Mouse (Mus musculus) MEL (cell line): ENCODE measurements around the gene Nras. TPM values are rescaled to one million over a fixed set of nuclear protein-coding genes. Genes with fewer than 3 reads are reported as not detected.
A peak's percentile ranks its signal among the peaks of the same experiment; 100 is the strongest.

Source experiments
- DNase-seq: peaks from one replicate; pipeline ENCODE4 v3.0.0; 2011; ENCODE audit warnings: low read depth, low spot score
- H3K27ac ChIP-seq: 2 replicates; pipeline ENCODE4 v1.5.1; 2012; ENCODE audit warnings: low read depth, mild to moderate bottlenecking, control low read depth, low read length, moderate library complexity; ENCODE audit not compliant: control insufficient read depth
- H3K27me3 ChIP-seq, 2 experiments: fragments of 150-350 bp in 1 of 2; sonication (generic) in 1 of 2; 2 replicates each; pipeline ENCODE4 v1.6.1; 2012; ENCODE audit warnings: low read length in 2 of 2, mild to moderate bottlenecking in 2 of 2, improper control_type of control experiment in 1 of 2, moderate library complexity in 1 of 2; ENCODE audit not compliant: insufficient read depth in 2 of 2, control insufficient read depth in 1 of 2
- H3K36me3 ChIP-seq, 2 experiments: 2 replicates each; pipeline ENCODE4 v1.6.1; 2012 to 2014; ENCODE audit warnings: low read length in 2 of 2, improper control_type of control experiment in 1 of 2, inconsistent platforms in 1 of 2, mild to moderate bottlenecking in 1 of 2; ENCODE audit not compliant: insufficient read depth in 2 of 2, control insufficient read depth in 1 of 2
- H3K4me1 ChIP-seq, 2 experiments: fragments of 150-350 bp in 1 of 2; sonication (generic) in 1 of 2; 2 replicates each; pipeline ENCODE4 v1.6.1; 2012; ENCODE audit warnings: low read length in 2 of 2, improper control_type of control experiment in 1 of 2, mild to moderate bottlenecking in 1 of 2; ENCODE audit not compliant: insufficient read depth in 2 of 2, control insufficient read depth in 1 of 2
- H3K4me3 ChIP-seq, 2 experiments: fragments of 150-350 bp in 1 of 2; sonication (generic) in 1 of 2; 2 replicates each; pipeline ENCODE4 v1.5.1; 2012; ENCODE audit warnings: low read depth in 2 of 2, low read length in 2 of 2, mild to moderate bottlenecking in 2 of 2, moderate library complexity in 2 of 2, control low read depth in 1 of 2, improper control_type of control experiment in 1 of 2; ENCODE audit not compliant: control insufficient read depth in 1 of 2, insufficient read depth in 1 of 2
- H3K79me2 ChIP-seq: 2 replicates; pipeline ENCODE4 v1.6.1; 2012; ENCODE audit warnings: mild to moderate bottlenecking, low read length, moderate library complexity; ENCODE audit not compliant: control insufficient read depth, poor library complexity, insufficient read depth
- H3K9ac ChIP-seq: 2 replicates; pipeline ENCODE4 v1.6.1; 2012; ENCODE audit warnings: low read depth, mild to moderate bottlenecking, control low read depth, low read length, moderate library complexity; ENCODE audit not compliant: control insufficient read depth, poor library complexity, severe bottlenecking
- H3K9me3 ChIP-seq: fragments of 150-350 bp; sonication (generic); replicated peaks from 2 replicates; pipeline ENCODE4 v1.6.1; 2012; ENCODE audit warnings: mild to moderate bottlenecking, low read length, improper control_type of control experiment, moderate library complexity; ENCODE audit not compliant: insufficient read depth
- BHLHE40 ChIP-seq: IDR thresholded peaks from 2 replicates; pipeline ENCODE4 v1.6.1; 2012; ENCODE audit warnings: low read depth, mild to moderate bottlenecking, inconsistent platforms, low read length, improper control_type of control experiment, borderline replicate concordance
- CHD1 ChIP-seq: IDR thresholded peaks from 2 replicates; pipeline ENCODE4 v1.6.1; 2012; ENCODE audit warnings: low read depth, mild to moderate bottlenecking, inconsistent platforms, low read length, improper control_type of control experiment
- CHD2 ChIP-seq: IDR thresholded peaks from 2 replicates; pipeline ENCODE4 v1.6.1; 2011; ENCODE audit warnings: low read length, improper control_type of control experiment
- CTCF ChIP-seq, 3 experiments: IDR thresholded peaks in 2 of 3; conservative IDR thresholded peaks in 1 of 3; 2 replicates each; pipeline ENCODE4 v1.5.1; 2011 to 2012; ENCODE audit warnings: low read length in 3 of 3, low read depth in 2 of 3, mild to moderate bottlenecking in 2 of 3, improper control_type of control experiment in 1 of 3, inconsistent platforms in 1 of 3, mixed read lengths in 1 of 3, moderate library complexity in 1 of 3; ENCODE audit not compliant: control insufficient read depth in 1 of 3, insufficient read depth in 1 of 3, poor library complexity in 1 of 3, severe bottlenecking in 1 of 3
- ELF1 ChIP-seq: IDR thresholded peaks from 2 replicates; pipeline ENCODE4 v1.6.1; 2014; ENCODE audit warnings: low read depth, mild to moderate bottlenecking, inconsistent platforms, low read length, improper control_type of control experiment, moderate library complexity
- EP300 ChIP-seq, 2 experiments: IDR thresholded peaks; 2 replicates each; pipeline ENCODE4 v1.6.1; 2011; ENCODE audit warnings: improper control_type of control experiment in 2 of 2, low read length in 2 of 2, low read depth in 1 of 2, mild to moderate bottlenecking in 1 of 2
- GABPA ChIP-seq: IDR thresholded peaks from 2 replicates; pipeline ENCODE4 v1.6.1; 2012; ENCODE audit warnings: low read depth, mild to moderate bottlenecking, inconsistent platforms, low read length, improper control_type of control experiment, moderate library complexity
- GATA1 ChIP-seq: IDR thresholded peaks from 2 replicates; pipeline ENCODE4 v1.6.1; 2011; ENCODE audit warnings: low read depth, low read length, improper control_type of control experiment
- HCFC1 ChIP-seq: IDR thresholded peaks from 2 replicates; pipeline ENCODE4 v1.6.1; 2012; ENCODE audit warnings: low read depth, mild to moderate bottlenecking, inconsistent platforms, low read length, improper control_type of control experiment, moderate library complexity
- JUND ChIP-seq: IDR thresholded peaks from 2 replicates; pipeline ENCODE4 v1.6.1; 2011; ENCODE audit warnings: low read depth, mild to moderate bottlenecking, improper control_type of control experiment, low read length
- MAFK ChIP-seq: IDR thresholded peaks from 2 replicates; pipeline ENCODE4 v1.6.1; 2011; ENCODE audit warnings: low read depth, mild to moderate bottlenecking, low read length, improper control_type of control experiment, borderline replicate concordance
- MAX ChIP-seq: IDR thresholded peaks from 2 replicates; pipeline ENCODE4 v1.6.1; 2011; ENCODE audit warnings: low read length, improper control_type of control experiment
- MAZ ChIP-seq: IDR thresholded peaks from 2 replicates; pipeline ENCODE4 v1.6.1; 2012; ENCODE audit warnings: low read depth, mild to moderate bottlenecking, inconsistent platforms, low read length, improper control_type of control experiment
- MXI1 ChIP-seq: IDR thresholded peaks from 2 replicates; pipeline ENCODE4 v1.6.1; 2011; ENCODE audit warnings: mild to moderate bottlenecking, low read depth, low read length, improper control_type of control experiment
- MYB ChIP-seq: IDR thresholded peaks from 2 replicates; pipeline ENCODE4 v1.6.1; 2011; ENCODE audit warnings: mild to moderate bottlenecking, low read depth, low read length, improper control_type of control experiment
- MYC ChIP-seq: IDR thresholded peaks from 2 replicates; pipeline ENCODE4 v1.6.1; 2011; ENCODE audit warnings: low read depth, mild to moderate bottlenecking, low read length, improper control_type of control experiment, moderate library complexity
- NRF1 ChIP-seq: IDR thresholded peaks from 2 replicates; pipeline ENCODE4 v1.6.1; 2014; ENCODE audit warnings: low read depth, mild to moderate bottlenecking, inconsistent platforms, low read length, improper control_type of control experiment, moderate library complexity; ENCODE audit not compliant: poor library complexity, insufficient read depth, severe bottlenecking
- POLR2A ChIP-seq, 2 experiments: IDR thresholded peaks; 2 replicates each; pipeline ENCODE4 v1.6.1; 2011 to 2012; ENCODE audit warnings: low read length in 2 of 2, mild to moderate bottlenecking in 2 of 2, control low read depth in 1 of 2, improper control_type of control experiment in 1 of 2, low read depth in 1 of 2, moderate library complexity in 1 of 2; ENCODE audit not compliant: control insufficient read depth in 1 of 2, insufficient read depth in 1 of 2, poor library complexity in 1 of 2
- POLR2AphosphoS5 ChIP-seq: IDR thresholded peaks from 2 replicates; pipeline ENCODE4 v1.6.1; 2012; ENCODE audit warnings: low read depth, borderline replicate concordance, mild to moderate bottlenecking, inconsistent platforms, low read length, moderate library complexity, mixed read lengths
- RAD21 ChIP-seq: IDR thresholded peaks from 2 replicates; pipeline ENCODE4 v1.6.1; 2011; ENCODE audit warnings: mild to moderate bottlenecking, low read depth, low read length, improper control_type of control experiment
- RCOR1 ChIP-seq: IDR thresholded peaks from 2 replicates; pipeline ENCODE4 v1.6.1; 2012; ENCODE audit warnings: low read depth, mild to moderate bottlenecking, inconsistent platforms, low read length, improper control_type of control experiment
- SIN3A ChIP-seq: IDR thresholded peaks from 2 replicates; pipeline ENCODE4 v1.6.1; 2012; ENCODE audit warnings: low read length, improper control_type of control experiment, inconsistent platforms
- SMC3 ChIP-seq: IDR thresholded peaks from 2 replicates; pipeline ENCODE4 v1.6.1; 2011; ENCODE audit warnings: low read depth, low read length, improper control_type of control experiment
- TAL1 ChIP-seq: IDR thresholded peaks from 2 replicates; pipeline ENCODE4 v1.6.1; 2012; ENCODE audit warnings: mild to moderate bottlenecking, inconsistent platforms, low read length, moderate library complexity, mixed read lengths
- USF2 ChIP-seq, 2 experiments: IDR thresholded peaks; 2 replicates each; pipeline ENCODE4 v1.6.1; 2011 to 2012; ENCODE audit warnings: improper control_type of control experiment in 2 of 2, low read length in 2 of 2, borderline replicate concordance in 1 of 2, inconsistent platforms in 1 of 2, low read depth in 1 of 2, mild to moderate bottlenecking in 1 of 2; ENCODE audit not compliant: insufficient read depth in 1 of 2
- ZC3H11A ChIP-seq: IDR thresholded peaks from 2 replicates; pipeline ENCODE4 v1.6.1; 2012; ENCODE audit warnings: low read depth, mild to moderate bottlenecking, inconsistent platforms, low read length, improper control_type of control experiment
- ZKSCAN1 ChIP-seq: IDR thresholded peaks from 2 replicates; pipeline ENCODE4 v1.6.1; 2012; ENCODE audit warnings: low read depth, mild to moderate bottlenecking, inconsistent platforms, low read length, improper control_type of control experiment, moderate library complexity
- ZNF384 ChIP-seq: IDR thresholded peaks from 2 replicates; pipeline ENCODE4 v1.6.1; 2012; ENCODE audit warnings: low read depth, mild to moderate bottlenecking, inconsistent platforms, low read length, improper control_type of control experiment
- polyA plus RNA-seq, 2 experiments: library from polyadenylated mRNA; stranded (reverse) in 1 of 2; unstranded in 1 of 2; fragments of >175 nt in 1 of 2; fragments of >200 nt in 1 of 2; gene quantifications; 2 replicates each; pipeline versions ENCODE4 v1.2.1 to v1.2.4; 2012; ENCODE audit warnings: low replicate concordance in 2 of 2, low read depth in 1 of 2; ENCODE audit not compliant: insufficient read length in 2 of 2, insufficient read depth in 1 of 2, missing spikeins in 1 of 2
- total RNA-seq: library from RNA; depleted of rRNA; stranded (reverse); fragments of 300-350 nt; gene quantifications from 2 replicates; pipeline ENCODE4 v1.2.3, GENCODE M21; 2012

The Nras gene
- total and polyA plus RNA-seq, 3 experiments, result 92.0 to 193 (median 95.3) TPM

GRCm38 (mm10) chr3:103099667-103100066 is 41.6 kb downstream of the Nras start:
- H3K9ac ChIP-seq, result no peak overlapping the region
- no peak overlapping the region for H3K4me3 ChIP-seq
- no peak overlapping the region for H3K27ac ChIP-seq
- H3K27me3 ChIP-seq, result no peaks in the 10 kb centered on the region
- no peaks in the 10 kb centered on the region for H3K4me1 ChIP-seq
- peak; percentile 54 for DNase-seq
- peaks cover 0 to 9% of the 10 kb centered on the region in 2 experiments; a peak in 2 of 4 replicates for H3K36me3 ChIP-seq
- no peaks in the 10 kb centered on the region for H3K9me3 ChIP-seq
- TF ChIP-seq CTCF (IDR thresholded peaks at IDR 0.05 in 2 of 3, conservative IDR thresholded peaks at IDR 0.05 in 1 of 3; ENCODE audit: control insufficient read depth in 1 of 3, insufficient read depth in 1 of 3, low read depth in 2 of 3, low read length in 3 of 3, poor library complexity in 1 of 3, severe bottlenecking in 1 of 3), result peak; percentile 41 to 65 (median 44)
- no peak for TF ChIP-seq GATA1
- TF ChIP-seq RAD21, result peak; percentile 49
- TF ChIP-seq ZC3H11A, result peak; percentile 74
- TF ChIP-seq USF2 (IDR thresholded peaks at IDR 0.05; ENCODE audit: borderline replicate concordance in 1 of 2, insufficient read depth in 1 of 2, low read depth in 1 of 2, low read length in 2 of 2), result no peak
- TF ChIP-seq HCFC1, result no peak
- no peak for TF ChIP-seq CHD2
- no peak for TF ChIP-seq POLR2A (IDR thresholded peaks at IDR 0.05; ENCODE audit: control insufficient read depth in 1 of 2, insufficient read depth in 1 of 2, low read depth in 1 of 2, low read length in 2 of 2, poor library complexity in 1 of 2)
- no peak for TF ChIP-seq MAX
- TF ChIP-seq MXI1, result no peak
- TF ChIP-seq ZKSCAN1, result no peak
- TF ChIP-seq SMC3, result peak; percentile 78
- no peak for TF ChIP-seq SIN3A
- no peak for TF ChIP-seq BHLHE40
- no peak for TF ChIP-seq POLR2AphosphoS5
- no peak for TF ChIP-seq TAL1
- TF ChIP-seq ZNF384, result no peak
- TF ChIP-seq GABPA, result no peak
- H3K79me2 ChIP-seq, result no peaks in the 10 kb centered on the region; the same call in 1 of the 2 replicates

GRCm38 (mm10) chr3:103100735-103101134 is 42.6 kb downstream of the Nras start:
- peak; percentile 61 for DNase-seq
- Histone ChIP-seq H3K27ac (no peak overlapping the region), H3K9me3 (no peaks in the 10 kb centered on the region), H3K9ac (no peak overlapping the region), H3K4me1 (no peaks in the 10 kb centered on the region), H3K36me3 (peaks cover 0 to 9% of the 10 kb centered on the region in 2 experiments; a peak in 2 of 4 replicates), H3K4me3 (no peak overlapping the region), H3K79me2 (no peaks in the 10 kb centered on the region; the same call in 1 of the 2 replicates), H3K27me3 (no peaks in the 10 kb centered on the region)
- no peak for TF ChIP-seq ELF1
- TF ChIP-seq MYB, result no peak
- no peak for TF ChIP-seq MYC
- TF ChIP-seq GATA1, result no peak
- TF ChIP-seq RAD21, result peak; percentile 52
- TF ChIP-seq JUND, result no peak
- no peak for TF ChIP-seq EP300 (IDR thresholded peaks at IDR 0.05; ENCODE audit: low read depth in 1 of 2, low read length in 2 of 2)
- TF ChIP-seq HCFC1, result no peak
- no peak for TF ChIP-seq MAX
- TF ChIP-seq MAZ, result no peak
- TF ChIP-seq POLR2A (IDR thresholded peaks at IDR 0.05; ENCODE audit: control insufficient read depth in 1 of 2, insufficient read depth in 1 of 2, low read depth in 1 of 2, low read length in 2 of 2, poor library complexity in 1 of 2), result no peak
- TF ChIP-seq MAFK, result no peak
- no peak for TF ChIP-seq RCOR1
- no peak for TF ChIP-seq CHD1
- TF ChIP-seq NRF1, result no peak
- TF ChIP-seq CTCF (IDR thresholded peaks at IDR 0.05 in 2 of 3, conservative IDR thresholded peaks at IDR 0.05 in 1 of 3; ENCODE audit: control insufficient read depth in 1 of 3, insufficient read depth in 1 of 3, low read depth in 2 of 3, low read length in 3 of 3, poor library complexity in 1 of 3, severe bottlenecking in 1 of 3), result peak in 2 of 3 experiments; percentile 14 to 49; a peak in 3 of 6 replicates
